In genomic region chr13:96030368-96031223, GRCm38 (mm10) we compare ENCODE assay signal across 9 mouse cellular contexts. TPM values are rescaled to one million over a fixed set of nuclear protein-coding genes. Genes with fewer than 3 reads are reported as not detected.
A peak's percentile ranks its signal among the peaks of the same experiment; 100 is the strongest.
DNase-seq lines count a peak whose midpoint lies in the region; ATAC-seq and TF ChIP-seq lines count a peak whose summit lies in the region.
"Had no signal": no experiment of that assay in that cellular context is flagged by ENCODE, and none has a peak within 500 bp of the region (broad histone marks: within the 10 kb centered on the region; RNA-seq: fewer than 3 reads in every experiment).

No protein-coding gene starts in this region.

- TF ChIP-seq EP300 in stomach, postnatal 0 days (optimal IDR thresholded peaks at IDR 0.05) = no peak

- TF ChIP-seq POLR2A in kidney, adult 2 months (IDR thresholded peaks at IDR 0.05; ENCODE audit: low read depth, low read length) = no peak

- ATAC-seq in kidney, embryonic 15.5 days (replicated peaks; ENCODE audit: low FRiP score) = no peak
- no peak for ATAC-seq in Patski
- ATAC-seq in common myeloid progenitor, adult 5-6 weeks (replicated peaks; ENCODE audit: low read depth, poor library complexity, severe bottlenecking) = peak; percentile 74
- 0 out of 2 replicates have a peak, but pooled peaks have one; percentile 40 for ATAC-seq in midbrain, embryonic 11.5 days (ENCODE audit: low FRiP score)
- no peak for ATAC-seq in stomach, postnatal 0 days (ENCODE audit: low FRiP score, low TSS enrichment)

- POLR2A ChIA-PET in Patski (lab: Charles Lee) = no interaction called here

- intact Hi-C loops in heart, postnatal 36 days (cut with DNase I) = loop anchor here (1.0 to 10.0 kb wide), 2 partner anchors 345 to 564 kb away; no protein-coding TSS in a partner anchor

- H3K27ac ChIP-seq in kidney, adult 2 months (ENCODE audit: insufficient read depth, low read depth, low read length) = no peak overlapping the region
- no peak overlapping the region for H3K27ac ChIP-seq in kidney, embryonic 15.5 days
- H3K27ac ChIP-seq in midbrain, embryonic 11.5 days (ENCODE audit: low read depth, low read length) = no peak overlapping the region
- no peak overlapping the region for H3K27ac ChIP-seq in stomach, postnatal 0 days (replicated peaks)

- CTCF ChIA-PET in Patski (lab: Charles Lee) = no interaction called here

- no peaks in the 10 kb centered on the region for H3K9me3 ChIP-seq in kidney, embryonic 15.5 days (replicated peaks)
- H3K9me3 ChIP-seq in midbrain, embryonic 11.5 days (ENCODE audit: control insufficient read depth, low read length) = no peaks in the 10 kb centered on the region
- H3K9me3 ChIP-seq in stomach, postnatal 0 days (ENCODE audit: control insufficient read depth, low read length) = no peaks in the 10 kb centered on the region

- in situ Hi-C loops in Patski (cut with MboI; ENCODE audit: low pct_unique_long_range_greater_than_20kb) = loop anchor here (25.0 kb wide), 1 partner anchor 557 kb away; no protein-coding TSS in a partner anchor

- H3K9ac ChIP-seq in kidney, embryonic 15.5 days = no peak overlapping the region
- no peak overlapping the region for H3K9ac ChIP-seq in midbrain, embryonic 11.5 days (ENCODE audit: low read length)
- no peak overlapping the region for H3K9ac ChIP-seq in stomach, postnatal 0 days (ENCODE audit: low read length)

- TF ChIP-seq CTCF in kidney, adult 2 months (conservative IDR thresholded peaks at IDR 0.05; ENCODE audit: insufficient read depth, insufficient read length, low read depth, low read length) = peak; percentile 86
- TF ChIP-seq CTCF in Patski (IDR thresholded peaks at IDR 0.05) = peak; percentile 61
- peak; percentile 82 for TF ChIP-seq CTCF in stomach, postnatal 0 days (IDR thresholded peaks at IDR 0.05; ENCODE audit: low read depth)

- WGBS in kidney, adult 2 months = 65% methylated on average over 19 of the region's 19 CpGs
- 66% methylated on average over 19 of the region's 19 CpGs for WGBS in kidney, embryonic 15.5 days
- WGBS in midbrain, embryonic 11.5 days = 60% methylated on average over 19 of the region's 19 CpGs
- WGBS in stomach, postnatal 0 days = 64% methylated on average over 19 of the region's 19 CpGs

- H3K27me3 ChIP-seq in kidney, adult 2 months (replicated peaks; ENCODE audit: control insufficient read depth, insufficient read depth, low read length) = no peaks in the 10 kb centered on the region
- no peaks in the 10 kb centered on the region for H3K27me3 ChIP-seq in kidney, embryonic 15.5 days
- no peaks in the 10 kb centered on the region for H3K27me3 ChIP-seq in Patski
- H3K27me3 ChIP-seq in midbrain, embryonic 11.5 days (ENCODE audit: control insufficient read depth, insufficient read depth, low read length) = no peaks in the 10 kb centered on the region
- no peaks in the 10 kb centered on the region for H3K27me3 ChIP-seq in stomach, postnatal 0 days (ENCODE audit: control insufficient read depth, insufficient read depth, low read length)

- H3K4me2 ChIP-seq in kidney, embryonic 15.5 days = no peak overlapping the region
- no peak overlapping the region for H3K4me2 ChIP-seq in midbrain, embryonic 11.5 days
- no peak overlapping the region for H3K4me2 ChIP-seq in stomach, postnatal 0 days (replicated peaks; ENCODE audit: low read depth)

- peak; percentile 39 for DNase-seq in kidney, adult 2 months
- DNase-seq in Patski (ENCODE audit: low read depth, low spot score) = no peak
- peak; percentile 27 to 47 for DNase-seq in heart, postnatal 36 days
- peak; percentile 54 to 78 for DNase-seq in layer of hippocampus, postnatal 14 days (ENCODE audit: low spot score in 2 of 2)
- DNase-seq in midbrain, embryonic 11.5 days (ENCODE audit: low spot score, missing footprints) = peak; percentile 96
- peak; percentile 46 for DNase-seq in stomach, postnatal 0 days (ENCODE audit: low spot score)

- no peaks in the 10 kb centered on the region for H3K36me3 ChIP-seq in kidney, adult 2 months (ENCODE audit: control insufficient read depth, insufficient read depth, low read length)
- no peaks in the 10 kb centered on the region for H3K36me3 ChIP-seq in kidney, embryonic 15.5 days
- no peaks in the 10 kb centered on the region for H3K36me3 ChIP-seq in midbrain, embryonic 11.5 days (ENCODE audit: control insufficient read depth, insufficient read depth, low read length)
- no peaks in the 10 kb centered on the region for H3K36me3 ChIP-seq in stomach, postnatal 0 days (ENCODE audit: control insufficient read depth, insufficient read depth, low read length)

- H3K4me3 ChIP-seq in kidney, adult 2 months (ENCODE audit: insufficient read depth, low read depth, low read length) = no peak overlapping the region
- no peak overlapping the region for H3K4me3 ChIP-seq in kidney, embryonic 15.5 days (replicated peaks)
- H3K4me3 ChIP-seq in midbrain, embryonic 11.5 days (ENCODE audit: low read depth, low read length) = no peak overlapping the region
- H3K4me3 ChIP-seq in stomach, postnatal 0 days (ENCODE audit: low read depth, low read length) = no peak overlapping the region
- H3K4me3 ChIP-seq: erythroblast, embryonic 14.5 days had no signal

- H3K4me1 ChIP-seq in kidney, adult 2 months (ENCODE audit: control insufficient read depth, insufficient read depth, low read length) = no peaks in the 10 kb centered on the region
- H3K4me1 ChIP-seq in kidney, embryonic 15.5 days = no peaks in the 10 kb centered on the region
- no peaks in the 10 kb centered on the region for H3K4me1 ChIP-seq in midbrain, embryonic 11.5 days (ENCODE audit: control insufficient read depth, insufficient read depth, low read length)
- no peaks in the 10 kb centered on the region for H3K4me1 ChIP-seq in stomach, postnatal 0 days (replicated peaks; ENCODE audit: control insufficient read depth, insufficient read depth)

RNA-seq across cellular contexts. Expression of gene Gm20075, which starts 50.6 kb away (rescaled TPM):
- polyA plus RNA-seq in kidney, adult 2 months (2012; rRNA removed) = 0.23 and 0.59 TPM in 2 replicates
- polyA plus RNA-seq in kidney, embryonic 15.5 days (2015; fragmentation: Nextera tagmentation; extraction: Ambion mirVana) = 21.8 and 23.9 TPM in 2 replicates
- 26.4 TPM for polyA plus RNA-seq in Patski (2021)
- total RNA-seq in common myeloid progenitor, adult 5-6 weeks (2017) = 15.0 and 31.3 TPM in 2 replicates
- total RNA-seq in heart, postnatal 36 days (2021) = 10 to 100 TPM; 12.0 to 14.9 TPM
- total RNA-seq in layer of hippocampus, postnatal 14 days (2021) = 10 to 100 TPM; 24.0 to 26.7 TPM
- 41.8 and 43.8 TPM in 2 replicates for polyA plus RNA-seq in midbrain, embryonic 11.5 days (2014; fragmentation: Nextera tagmentation; extraction: Ambion mirVana)
- 13.7 and 14.1 TPM in 2 replicates for polyA plus RNA-seq in stomach, postnatal 0 days (2015; fragmentation: Nextera tagmentation; extraction: Ambion mirVana)

RNA-seq across cellular contexts. Expression of gene Gm17190, which starts 51.3 kb away (rescaled TPM):
- polyA plus RNA-seq in kidney, adult 2 months (2012; rRNA removed) = not detected in 2 replicates
- not detected in 2 replicates for polyA plus RNA-seq in kidney, embryonic 15.5 days (2015; fragmentation: Nextera tagmentation; extraction: Ambion mirVana)
- 0.06 TPM for polyA plus RNA-seq in Patski (2021)
- total RNA-seq in common myeloid progenitor, adult 5-6 weeks (2017) = not detected in 2 replicates
- total RNA-seq in heart, postnatal 36 days (2021) = not detected
- not detected for total RNA-seq in layer of hippocampus, postnatal 14 days (2021)
- not detected in 2 replicates for polyA plus RNA-seq in midbrain, embryonic 11.5 days (2014; fragmentation: Nextera tagmentation; extraction: Ambion mirVana)
- not detected in 2 replicates for polyA plus RNA-seq in stomach, postnatal 0 days (2015; fragmentation: Nextera tagmentation; extraction: Ambion mirVana)
- polyA plus RNA-seq: erythroblast, embryonic 14.5 days had no signal

Comparison
In these comparisons a context has a peak if more than half of its experiments do, and no peak if none do; other contexts are left out.
1. ATAC-seq: peak in common myeloid progenitor, adult 5-6 weeks (single experiment) and midbrain, embryonic 11.5 days (single experiment); none in kidney, embryonic 15.5 days (single experiment), Patski (single experiment) and stomach, postnatal 0 days (single experiment).
2. Peak in every context shown above with its lines, with median percentiles within 50 percentile points of each other: CTCF ChIP-seq.